17 mouse cellular contexts compared by ENCODE assay signal in the genomic region with DNA sequence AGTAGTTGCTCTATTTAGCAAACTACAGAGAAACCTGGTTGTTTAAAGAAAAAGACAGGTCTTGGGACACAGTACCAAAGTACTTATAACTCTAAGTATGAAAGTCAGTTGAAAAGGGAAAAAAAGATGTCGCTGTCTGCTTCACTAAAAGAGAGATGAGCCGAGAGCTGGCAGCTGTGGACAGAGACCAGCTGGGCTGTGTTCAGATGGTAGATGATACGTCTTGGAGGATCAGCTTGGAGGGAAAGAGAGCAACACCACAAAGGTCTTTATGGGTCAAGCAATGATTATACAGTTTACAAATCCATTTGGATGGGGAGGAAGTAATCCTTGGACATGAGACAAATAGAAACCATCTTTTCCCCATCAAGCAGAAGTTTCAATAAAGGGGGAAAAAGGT.
"Had no signal": no experiment of that assay in that cellular context is flagged by ENCODE, and none has a peak within 500 bp of the region (broad histone marks: within the 10 kb centered on the region; RNA-seq: fewer than 3 reads in every experiment).

No protein-coding gene starts in this region.

- H3K27me3 ChIP-seq: intestine, embryonic 15.5 days; liver, embryonic 13.5 days; midbrain, embryonic 12.5 days; neural tube, embryonic 13.5 days; stomach, embryonic 15.5 days had no signal

- H3K9me3 ChIP-seq: intestine, embryonic 15.5 days; liver, embryonic 13.5 days; midbrain, embryonic 12.5 days; neural tube, embryonic 13.5 days; stomach, embryonic 15.5 days had no signal

- H3K9ac ChIP-seq: intestine, embryonic 15.5 days; liver, embryonic 13.5 days; midbrain, embryonic 12.5 days; neural tube, embryonic 13.5 days; stomach, embryonic 15.5 days had no signal

- H3K36me3 ChIP-seq: intestine, embryonic 15.5 days; liver, embryonic 13.5 days; midbrain, embryonic 12.5 days; neural tube, embryonic 13.5 days; stomach, embryonic 15.5 days had no signal

- H3K4me2 ChIP-seq: intestine, embryonic 15.5 days; liver, embryonic 13.5 days; midbrain, embryonic 12.5 days; neural tube, embryonic 13.5 days; stomach, embryonic 15.5 days had no signal

- DNase-seq: kidney, adult 11 months; kidney, adult 9 months; kidney, postnatal 25 days; layer of hippocampus, adult 9-11 months; liver, embryonic 13.5 days; retina, postnatal 1 day; right cerebral cortex, postnatal 25 days; spleen, adult 18-20 months; thymus, postnatal 36 days had no signal

- H3K27ac ChIP-seq: intestine, embryonic 15.5 days; layer of hippocampus, adult 2 months; liver, embryonic 13.5 days; macrophage; midbrain, embryonic 12.5 days; neural tube, embryonic 13.5 days; stomach, embryonic 15.5 days had no signal

- H3K4me3 ChIP-seq: intestine, embryonic 15.5 days; layer of hippocampus, adult 2 months; liver, embryonic 13.5 days; midbrain, embryonic 12.5 days; myocyte; neural tube, embryonic 13.5 days; stomach, embryonic 15.5 days had no signal

- H3K4me1 ChIP-seq: intestine, embryonic 15.5 days; liver, embryonic 13.5 days; midbrain, embryonic 12.5 days; neural tube, embryonic 13.5 days; stomach, embryonic 15.5 days had no signal

- ATAC-seq: intestine, embryonic 15.5 days; midbrain, embryonic 16.5 days had no signal
